Mouse (Mus musculus) cerebellum, adult 8-10 months (tissue): Measurements from ENCODE around the gene Ccdc120.
"Not testable (repeated sequence)": the region's sequence is repeated elsewhere in the genome, so short reads cannot be mapped to it uniquely, and the experiment has no call there.

Experiments used
- DNase-seq: peaks from one replicate; pipeline ENCODE4 v3.0.0; 2022

Ccdc120 gene

DNA sequence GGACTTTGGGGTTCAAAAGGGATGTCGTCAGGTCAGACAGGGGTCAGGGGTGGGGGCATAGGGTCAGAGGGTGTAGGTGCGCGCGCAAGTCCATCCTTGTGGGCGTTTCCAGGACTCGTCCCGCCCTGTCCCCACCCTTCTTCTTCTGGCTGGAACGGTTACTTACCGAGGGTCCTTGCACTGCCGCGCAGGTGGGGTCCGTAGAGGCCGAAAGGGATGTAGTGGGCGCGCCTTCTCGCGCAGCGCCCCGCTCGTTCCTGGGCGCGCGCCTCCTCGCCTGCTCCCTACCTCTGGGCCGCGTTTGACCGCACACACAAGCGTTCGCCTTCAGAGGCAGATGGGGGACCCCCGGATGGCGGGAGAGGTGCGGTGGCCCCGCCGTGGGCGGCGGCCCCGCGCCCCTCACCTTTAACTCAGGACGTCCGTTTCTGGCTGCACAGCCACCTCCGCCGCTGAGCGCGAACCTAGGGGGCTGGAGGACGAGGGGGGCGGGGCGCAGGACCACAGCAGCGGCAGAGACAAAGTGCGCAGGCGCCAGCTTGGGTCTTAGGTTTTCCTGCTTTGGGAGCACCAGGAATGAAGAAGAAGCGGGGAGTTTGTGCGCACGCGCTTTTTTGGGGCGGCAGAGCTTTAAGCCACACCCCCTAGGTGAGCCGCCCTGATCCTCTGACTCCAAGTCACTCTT, at the start of gene Ccdc120:
TSS of gene Ccdc120 (minus strand) at position 474 of the 685 bp plus-strand sequence.
- DNase-seq, result peak; percentile 76

GRCm38 (mm10) chrX:7797327-7797726, 46.6 kb upstream of the Ccdc120 start:
- no peak for DNase-seq

DNA sequence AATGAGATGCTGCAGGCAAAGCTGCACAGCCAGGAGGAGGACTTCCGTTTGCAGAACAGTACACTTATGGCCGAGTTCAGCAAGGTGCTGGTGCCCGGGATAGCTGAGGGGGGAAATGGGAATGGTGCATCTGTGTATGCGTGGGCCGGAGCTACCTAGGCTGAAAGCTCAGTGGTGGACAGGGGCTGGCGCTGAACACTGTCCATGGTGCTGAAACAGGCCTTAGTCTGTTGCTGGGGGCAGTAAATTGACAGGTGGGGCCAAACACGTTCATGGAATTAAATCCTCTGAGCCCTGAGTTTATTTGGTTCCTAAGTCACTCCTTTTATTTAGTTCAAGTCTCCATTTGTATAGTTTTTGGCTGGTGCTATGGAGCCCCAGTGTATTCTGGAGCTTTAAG, 44.3 kb upstream of the Ccdc120 start:
- no peak for DNase-seq

DNA sequence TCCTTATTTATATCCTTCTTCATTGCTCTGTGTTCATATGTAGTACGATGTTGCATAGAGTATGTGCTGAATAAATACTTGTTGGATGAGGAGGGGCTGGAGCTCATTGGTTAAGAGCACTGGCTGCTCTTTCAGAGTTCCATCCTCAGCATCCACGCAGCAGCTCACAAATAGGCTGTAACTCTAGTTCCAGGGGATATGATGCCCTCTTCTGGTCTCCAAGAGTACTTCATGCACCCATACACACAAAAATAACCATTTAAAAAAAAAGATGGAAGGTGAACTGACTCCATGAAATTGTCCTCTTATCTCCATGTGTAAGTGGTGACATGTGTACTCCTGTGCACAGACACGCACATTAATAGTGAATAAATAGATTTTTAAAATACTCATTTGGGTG, 42.7 kb upstream of the Ccdc120 start:
- no peak for DNase-seq

- DNase-seq, result no peak
Measured at GRCm38 (mm10) chrX:7790309-7790708, 39.6 kb upstream of the Ccdc120 start.

DNA sequence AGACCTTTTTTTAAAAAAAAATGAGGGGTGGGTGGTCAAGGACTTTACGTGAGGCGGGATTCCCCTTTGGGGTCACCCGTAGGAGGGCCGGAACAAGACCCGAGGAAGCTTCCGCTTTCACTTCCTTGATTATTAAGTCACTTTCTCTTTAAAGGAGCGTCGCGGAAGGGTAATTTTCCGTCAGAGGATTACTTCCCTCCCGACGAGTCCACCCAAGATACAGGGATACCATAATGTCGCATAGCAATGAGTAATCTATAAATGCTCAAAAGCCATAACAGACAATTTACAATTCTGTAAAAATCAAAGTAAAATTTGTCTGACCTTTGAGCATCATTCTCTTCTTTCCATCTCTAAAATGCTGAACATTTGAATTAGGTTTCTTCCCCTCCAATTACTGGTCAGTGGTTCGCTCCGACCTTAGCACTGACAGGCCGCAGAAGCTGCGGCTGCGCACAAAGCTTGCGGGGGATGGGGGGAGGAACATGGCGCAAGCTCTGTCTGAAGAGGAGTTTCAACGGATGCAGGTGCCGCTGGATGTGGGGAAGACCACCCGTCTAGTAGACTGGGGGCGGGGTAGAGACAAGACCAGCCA, 38.9 kb upstream of the Ccdc120 start, which contains the start of gene Gripap1:
TSS of gene Gripap1 (plus strand) at position 224 of the 595 bp plus-strand sequence.
- peak; percentile 61 for DNase-seq

GRCm38 (mm10) chrX:7782603-7783092, 31.9 kb upstream of the Ccdc120 start:
- no peak for DNase-seq

GRCm38 (mm10) chrX:7779294-7779693, 28.6 kb upstream of the Ccdc120 start:
- DNase-seq, result no peak

DNA sequence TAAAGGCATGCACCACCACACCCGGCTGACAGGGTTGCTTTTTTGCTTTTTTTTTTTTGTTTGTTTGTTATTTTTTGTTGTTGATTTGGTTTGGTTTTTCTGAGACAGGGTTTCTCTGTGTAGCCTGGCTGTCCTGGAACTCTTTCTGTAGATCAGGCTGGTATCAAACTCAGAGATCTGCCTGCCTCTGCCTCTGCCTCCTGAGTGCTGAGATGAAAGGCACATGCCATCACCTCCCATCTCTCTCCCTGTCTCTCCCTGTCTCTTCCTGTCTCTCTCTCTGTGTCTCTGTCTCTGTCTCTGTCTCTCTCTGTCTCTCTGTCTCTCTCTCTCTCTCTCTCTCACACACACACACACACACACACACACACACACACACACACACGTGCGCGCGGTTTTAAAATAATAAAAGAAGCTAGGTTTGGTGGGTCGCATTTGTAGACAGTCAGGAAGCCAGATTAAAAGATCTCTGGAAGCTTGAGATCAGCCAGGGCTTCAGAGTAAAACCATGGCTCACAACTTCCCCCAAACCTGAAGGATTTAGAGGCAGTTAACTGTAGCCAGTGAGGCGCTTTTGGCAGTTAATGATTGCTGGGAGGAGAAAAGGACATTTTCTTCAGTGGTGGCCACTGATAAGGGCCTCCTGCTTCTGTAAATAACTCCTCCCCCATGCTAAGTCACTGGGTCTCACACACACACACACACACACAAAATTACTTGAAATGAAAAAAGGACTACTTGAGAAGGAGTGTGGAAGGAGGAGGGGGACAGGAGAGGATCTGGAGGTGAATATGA, 27.9 kb upstream of the Ccdc120 start:
- DNase-seq, result no peak

GRCm38 (mm10) chrX:7776329-7777082, 25.8 kb upstream of the Ccdc120 start:
- DNase-seq, result peak; percentile 58

- no peak for DNase-seq
Measured at GRCm38 (mm10) chrX:7775501-7776205, 24.9 kb upstream of the Ccdc120 start.

DNA sequence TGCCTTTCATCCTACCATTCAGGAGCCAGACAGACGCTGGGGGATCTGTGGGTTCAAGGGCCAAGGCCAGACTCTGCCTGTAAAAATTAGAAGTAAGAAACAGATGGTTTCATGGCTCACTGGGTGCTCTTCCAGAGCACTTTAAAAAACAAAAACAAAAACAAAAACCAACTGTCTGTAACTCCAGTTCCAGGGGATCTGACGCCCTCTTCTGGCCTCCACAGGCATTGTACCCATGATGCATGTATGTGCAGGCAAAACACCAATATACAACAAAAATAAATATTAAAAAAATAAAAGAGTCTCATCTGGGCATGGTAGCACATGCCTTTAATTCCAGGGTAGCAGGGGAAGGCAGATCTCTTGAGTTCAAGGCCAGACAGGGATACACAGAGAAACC, 22.1 kb upstream of the Ccdc120 start:
- DNase-seq, result no peak

- DNase-seq, result no peak
Measured at GRCm38 (mm10) chrX:7769302-7770017, 18.8 kb upstream of the Ccdc120 start.

DNA sequence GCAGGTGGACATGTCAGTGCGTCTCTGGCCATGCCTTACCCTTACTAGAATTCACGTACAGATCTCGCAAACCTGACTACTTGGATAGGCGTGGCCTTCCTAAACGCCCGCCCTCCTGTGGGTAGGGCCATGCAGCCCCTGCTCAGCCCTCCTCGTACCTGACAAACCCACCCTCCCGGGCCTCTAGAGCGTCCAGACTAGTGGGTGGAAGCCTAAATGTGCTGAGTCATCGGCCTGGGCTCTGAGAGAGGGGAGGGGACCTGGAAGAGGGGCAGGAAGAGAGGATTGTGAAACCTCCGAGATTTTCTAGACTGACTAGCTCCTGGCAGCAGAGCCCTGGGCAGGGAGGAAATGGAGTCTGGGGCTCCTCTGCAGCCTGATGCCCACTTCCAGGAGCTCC, 15.1 kb upstream of the Ccdc120 start:
- no peak for DNase-seq

DNA sequence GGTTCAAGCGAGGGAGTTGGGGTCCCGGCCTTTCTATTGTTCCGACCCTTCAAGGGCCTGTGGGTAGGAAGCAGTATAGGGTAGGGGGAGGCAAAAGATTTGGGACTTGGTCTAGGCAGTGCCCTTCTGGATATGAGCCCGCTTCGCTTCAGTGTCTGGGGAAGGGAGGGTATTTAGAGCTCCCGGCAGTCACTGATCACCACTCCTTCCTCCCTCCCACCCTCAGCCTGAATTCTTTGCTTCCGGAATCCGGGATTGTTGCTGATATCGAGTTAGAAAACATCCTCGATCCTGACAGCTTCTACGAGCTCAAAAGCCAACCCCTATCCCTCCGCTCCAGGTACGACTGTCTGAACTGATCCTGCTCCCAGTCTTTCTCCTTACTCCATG, 14.6 kb upstream of the Ccdc120 start:
- DNase-seq, result no peak

GRCm38 (mm10) chrX:7764657-7765280, 14.1 kb upstream of the Ccdc120 start:
- DNase-seq, result no peak

DNA sequence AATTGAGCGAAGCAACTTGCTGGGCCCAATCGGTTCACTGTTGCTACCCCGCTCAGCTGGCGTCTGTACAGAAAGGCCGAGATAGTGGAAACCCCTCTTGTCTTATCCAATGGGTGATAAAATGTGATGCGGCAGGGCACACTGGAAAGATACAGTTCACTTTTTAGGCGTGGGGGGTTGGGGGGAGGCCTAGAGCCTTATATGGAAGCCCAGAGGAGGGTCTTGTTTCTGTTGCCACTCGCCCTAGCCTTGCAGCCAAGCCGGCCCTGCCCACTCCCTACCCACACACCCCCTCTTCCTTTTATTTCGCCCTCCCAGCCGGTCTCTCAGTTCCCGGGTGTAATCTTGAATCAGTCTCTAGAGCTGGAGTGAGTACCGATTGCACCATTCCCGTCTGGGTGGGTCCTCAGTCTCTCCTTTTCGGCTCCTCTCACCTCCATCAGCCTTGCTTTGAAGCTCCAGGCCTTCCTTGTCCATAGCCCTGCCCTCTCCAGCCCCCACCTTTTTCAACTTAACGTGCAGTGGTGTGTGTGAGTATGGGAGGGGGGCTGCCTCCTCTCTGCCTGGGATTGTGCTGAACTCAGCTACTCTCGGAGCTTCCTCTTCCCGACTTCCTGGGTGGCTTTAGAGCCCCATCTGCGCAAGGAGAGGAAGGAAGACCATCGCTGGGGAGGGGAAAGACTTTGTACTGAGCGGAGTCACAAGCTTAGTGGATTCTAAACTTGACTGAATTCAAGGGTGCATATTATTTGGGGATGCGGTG, 13.1 kb upstream of the Ccdc120 start:
- no peak for DNase-seq

- no peak for DNase-seq
Measured at GRCm38 (mm10) chrX:7762921-7763197, 12.2 kb upstream of the Ccdc120 start.

- peak; percentile 86 for DNase-seq
Measured at GRCm38 (mm10) chrX:7762137-7762920, 11.6 kb upstream of the Ccdc120 start, which contains the start of gene Tfe3. Gene Tfe3, plus strand, starts transcription at chrX:7762560.

DNA sequence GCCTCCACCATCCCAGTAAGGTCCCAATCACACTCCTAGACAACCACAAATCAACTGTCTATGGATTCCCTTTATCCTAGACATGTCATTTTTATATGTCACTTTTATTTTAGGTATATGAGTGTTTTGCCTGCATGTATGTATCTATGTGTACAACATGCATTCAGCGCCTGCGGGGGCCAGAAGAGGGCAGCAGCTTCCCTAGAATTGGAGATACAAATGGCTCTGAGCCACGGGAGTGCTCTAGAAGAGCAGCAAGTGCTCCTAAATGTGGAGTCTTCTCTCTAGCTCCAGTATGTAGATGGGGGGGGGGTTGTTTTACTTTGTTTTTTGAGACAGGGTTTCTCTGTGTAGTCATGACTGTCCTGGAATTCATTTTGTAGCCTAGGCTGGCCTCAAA, 2.9 kb upstream of the Ccdc120 start:
- not testable (repeated sequence) for DNase-seq
